21 mouse cellular contexts compared by ENCODE assay signal in genomic region chr3:109652860-109653631, GRCm38 (mm10).
DNase-seq lines count a peak whose midpoint lies in the region; ATAC-seq and TF ChIP-seq lines count a peak whose summit lies in the region.
"Had no signal": no experiment of that assay in that cellular context is flagged by ENCODE, and none has a peak within 500 bp of the region (broad histone marks: within the 10 kb centered on the region; RNA-seq: fewer than 3 reads in every experiment).

No protein-coding gene starts in this region.

- 0 out of 2 replicates have a peak, but pooled peaks have one; percentile 76 for ATAC-seq in hindbrain, embryonic 12.5 days (ENCODE audit: low FRiP score)
- ATAC-seq: forebrain, embryonic 14.5 days; intestine, embryonic 16.5 days had no signal

- H3K9me3 ChIP-seq in hindbrain, embryonic 12.5 days (replicated peaks): no peaks in the 10 kb centered on the region
- H3K9me3 ChIP-seq: embryonic facial prominence, embryonic 13.5 days; heart, embryonic 10.5 days; liver, embryonic 13.5 days had no signal

- no peak overlapping the region for H3K9ac ChIP-seq in hindbrain, embryonic 12.5 days
- H3K9ac ChIP-seq: embryonic facial prominence, embryonic 13.5 days; liver, embryonic 13.5 days had no signal

- H3K27ac ChIP-seq in hindbrain, embryonic 12.5 days: no peak overlapping the region
- H3K27ac ChIP-seq: embryonic facial prominence, embryonic 13.5 days; heart, embryonic 10.5 days; liver, embryonic 13.5 days had no signal

- TF ChIP-seq CTCF in brain, embryonic 14.5 days (IDR thresholded peaks at IDR 0.05; ENCODE audit: borderline replicate concordance, extremely low read depth, insufficient read depth, insufficient read length): no peak

- peak; percentile 25 for DNase-seq in left cerebral cortex, postnatal 4 days
- no peak for DNase-seq in left cerebral cortex, postnatal 36 days (ENCODE audit: low spot score in 2 of 2)
- peak; percentile 38 for DNase-seq in brain, embryonic 14.5 days (ENCODE audit: low read depth)
- peak; percentile 12 for DNase-seq in mesoderm, embryonic 11.5 days (ENCODE audit: low read depth, low spot score)
- DNase-seq in gastrocnemius, postnatal 4 days (ENCODE audit: low spot score in 2 of 2): no peak
- DNase-seq in natural killer cell, adult 2 months (ENCODE audit: low spot score in 2 of 2): no peak
- DNase-seq: adrenal gland, postnatal 36 days; cerebellum, adult 11-12 months; kidney, adult 9 months; kidney, postnatal 14 days; liver, embryonic 13.5 days; lung, adult 2 months; lung, postnatal 14 days; right cerebral cortex, postnatal 25 days; thymus, postnatal 14 days had no signal

- intact Hi-C loops in left cerebral cortex, postnatal 4 days (cut with DNase I): no loop called here
- intact Hi-C loops in left cerebral cortex, postnatal 36 days (cut with DNase I): no loop called here

- 0 out of 2 replicates have a peak, but pooled peaks cover 2% of the 10 kb centered on the region for H3K4me1 ChIP-seq in hindbrain, embryonic 12.5 days
- H3K4me1 ChIP-seq: embryonic facial prominence, embryonic 13.5 days; heart, embryonic 10.5 days; liver, embryonic 13.5 days had no signal

- no peaks in the 10 kb centered on the region for H3K27me3 ChIP-seq in hindbrain, embryonic 12.5 days
- H3K27me3 ChIP-seq: embryonic facial prominence, embryonic 13.5 days; liver, embryonic 13.5 days had no signal

- WGBS in hindbrain, embryonic 12.5 days: 55% methylated on average over 12 of the region's 12 CpGs

- no peaks in the 10 kb centered on the region for H3K36me3 ChIP-seq in hindbrain, embryonic 12.5 days
- H3K36me3 ChIP-seq: embryonic facial prominence, embryonic 13.5 days; heart, embryonic 10.5 days; liver, embryonic 13.5 days had no signal

- H3K4me2 ChIP-seq in hindbrain, embryonic 12.5 days (replicated peaks): no peak overlapping the region
- H3K4me2 ChIP-seq: embryonic facial prominence, embryonic 13.5 days; liver, embryonic 13.5 days had no signal

- TF ChIP-seq POLR2A in brain, embryonic 14.5 days (IDR thresholded peaks at IDR 0.05; ENCODE audit: borderline replicate concordance, extremely low read depth, insufficient read depth, insufficient read length, poor library complexity, severe bottlenecking): no peak

- H3K4me3 ChIP-seq in hindbrain, embryonic 12.5 days: no peak overlapping the region
- H3K4me3 ChIP-seq: embryonic facial prominence, embryonic 13.5 days; erythroblast, embryonic 14.5 days; heart, embryonic 10.5 days; liver, embryonic 13.5 days had no signal

Comparison
In these comparisons a context has a peak if more than half of its experiments do, and no peak if none do; other contexts are left out.
1. DNase-seq: peak in left cerebral cortex, postnatal 4 days (single experiment), brain, embryonic 14.5 days (single experiment) and mesoderm, embryonic 11.5 days (single experiment); none in left cerebral cortex, postnatal 36 days (0 of 2), gastrocnemius, postnatal 4 days (0 of 2) and natural killer cell, adult 2 months (0 of 2).